8 mouse cellular contexts compared by ENCODE assay signal in genomic region chr9:99449886-99450647, GRCm38 (mm10). TPM values are rescaled to one million over a fixed set of nuclear protein-coding genes. Genes with fewer than 3 reads are reported as not detected.
DNase-seq lines count a peak whose midpoint lies in the region.

No protein-coding gene starts in this region.

- intact Hi-C loops in heart, postnatal 14 days (cut with DNase I) = loop anchor here (2.0 to 10.0 kb wide), 2 partner anchors 215 to 387 kb away; no protein-coding TSS in a partner anchor

- DNase-seq in heart, postnatal 14 days = peak; percentile 7 to 25
- no peak for DNase-seq in heart, adult 11 months
- peak; percentile 11 for DNase-seq in CD4-positive helper T cell, adult 2 months (ENCODE audit: low read depth, low spot score)
- DNase-seq in NIH3T3 (ENCODE audit: low read depth) = peak; percentile 77
- DNase-seq in kidney, postnatal 36 days = peak; percentile 31 to 63
- DNase-seq in cerebellum, postnatal 25 days = no peak
- no peak for DNase-seq in layer of hippocampus, postnatal 25 days (ENCODE audit: extremely low spot score in 1 of 2, low spot score in 1 of 2)
- no peak for DNase-seq in urinary bladder, postnatal 4 days (ENCODE audit: low spot score in 2 of 2)

RNA-seq across cellular contexts. Expression of gene Nme9, which starts 1.2 kb away (rescaled TPM):
- total RNA-seq in heart, postnatal 14 days (2021) = under 1 TPM in 1 of 2 experiments, not detected in 1; 0.50 TPM
- total RNA-seq in layer of hippocampus, postnatal 25 days (2021) = under 1 TPM; 0.30 to 0.56 TPM

RNA-seq across cellular contexts. Expression of gene Mras, which starts 12.9 kb away (rescaled TPM):
- 1 to 10 TPM; 6.8 to 7.5 TPM for total RNA-seq in heart, postnatal 14 days (2021)
- total RNA-seq in layer of hippocampus, postnatal 25 days (2021) = 100 to 1,000 TPM; 134 to 138 TPM

Comparison
In these comparisons a context has a peak if more than half of its experiments do, and no peak if none do; other contexts are left out.
1. DNase-seq: peak in heart, postnatal 14 days (2 of 2), CD4-positive helper T cell, adult 2 months (single experiment), NIH3T3 (single experiment) and kidney, postnatal 36 days (2 of 2); none in heart, adult 11 months (single experiment), cerebellum, postnatal 25 days (0 of 2), layer of hippocampus, postnatal 25 days (0 of 2) and urinary bladder, postnatal 4 days (0 of 2).
2. RNA of gene Mras, which starts 12.9 kb away (total RNA-seq): 134 to 138 TPM in layer of hippocampus, postnatal 25 days; 6.8 to 7.5 TPM in heart, postnatal 14 days; every median in the first group is over 10 times any median in the second.